Mouse (Mus musculus): ENCODE results near the gene 4930451I11Rik. TPM values are rescaled to one million over a fixed set of nuclear protein-coding genes. Genes with fewer than 3 reads are reported as not detected.

Gene 4930451I11Rik
- total RNA-seq (2012; rRNA removed) (not detected in 2 replicates), polyA plus RNA-seq (2012; ENCODE audit: insufficient read depth in 1 of 2, insufficient read length in 2 of 2, low read depth in 1 of 2, low replicate concordance in 2 of 2, missing spikeins in 1 of 2) (not detected)

DNA sequence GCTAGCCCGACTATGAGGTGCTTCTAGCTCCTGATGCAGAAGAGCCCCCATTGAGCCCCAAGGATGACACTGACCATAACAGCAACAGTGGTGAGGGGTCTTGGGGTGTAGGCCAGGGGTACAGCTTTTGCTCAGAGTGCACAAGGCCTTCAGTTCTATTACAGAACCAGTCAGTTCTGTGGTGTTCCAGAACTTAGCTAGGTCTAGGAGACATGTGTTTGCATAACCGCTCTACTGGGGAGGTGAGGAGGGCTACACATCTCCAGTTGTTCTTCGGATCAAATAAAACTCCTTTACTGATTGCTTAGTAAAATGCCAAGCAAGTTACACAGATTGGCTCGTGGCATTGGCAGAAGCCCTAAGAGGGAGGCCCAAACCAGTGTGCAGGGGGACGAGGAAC, at the start of gene 4930451I11Rik:
Gene 4930451I11Rik, minus strand, starts transcription at position 101 of the 400 bp plus-strand sequence.
- Histone ChIP-seq H3K9ac (ENCODE audit: control insufficient read depth, low read depth, low read length, poor library complexity, severe bottlenecking) (peak within 1 kb of the TSS; percentile 76), H3K36me3 (ENCODE audit: control insufficient read depth in 1 of 2, insufficient read depth in 2 of 2, low read length in 2 of 2) (no peaks in the 10 kb centered on the region), H3K4me1 (ENCODE audit: control insufficient read depth in 1 of 2, insufficient read depth in 2 of 2, low read length in 2 of 2) (0 out of 4 replicates have a peak, but pooled peaks cover 0 to 4% of the 10 kb centered on the region in 2 experiments), H3K4me3 (ENCODE audit: control insufficient read depth in 1 of 2, insufficient read depth in 1 of 2, low read depth in 2 of 2, low read length in 2 of 2) (peak within 1 kb of the TSS; percentile 66 to 88), H3K27me3 (ENCODE audit: control insufficient read depth in 1 of 2, insufficient read depth in 2 of 2, low read length in 2 of 2) (no peaks in the 10 kb centered on the region; a peak in 1 of 4 replicates), H3K79me2 (ENCODE audit: control insufficient read depth, insufficient read depth, low read length, poor library complexity) (no peaks in the 10 kb centered on the region), H3K9me3 (replicated peaks; ENCODE audit: insufficient read depth, low read length) (no peaks in the 10 kb centered on the region), H3K27ac (ENCODE audit: control insufficient read depth, low read depth, low read length) (peak within 1 kb of the TSS; percentile 62)
- TF ChIP-seq USF2 (IDR thresholded peaks at IDR 0.05; ENCODE audit: borderline replicate concordance in 1 of 2, insufficient read depth in 1 of 2, low read depth in 1 of 2, low read length in 2 of 2) = no peak
- no peak for TF ChIP-seq NRF1 (IDR thresholded peaks at IDR 0.05; ENCODE audit: insufficient read depth, low read depth, low read length, poor library complexity, severe bottlenecking)
- TF ChIP-seq NELFE (IDR thresholded peaks at IDR 0.05; ENCODE audit: low read depth, low read length) = no peak
- no peak for TF ChIP-seq CTCF (IDR thresholded peaks at IDR 0.05 in 2 of 3, conservative IDR thresholded peaks at IDR 0.05 in 1 of 3; ENCODE audit: control insufficient read depth in 1 of 3, insufficient read depth in 1 of 3, low read depth in 2 of 3, low read length in 3 of 3, poor library complexity in 1 of 3, severe bottlenecking in 1 of 3)
- no peak for TF ChIP-seq RCOR1 (IDR thresholded peaks at IDR 0.05; ENCODE audit: low read depth, low read length)
- TF ChIP-seq POLR2AphosphoS2 (IDR thresholded peaks at IDR 0.05; ENCODE audit: low read length) = no peak
- no peak for TF ChIP-seq RAD21 (IDR thresholded peaks at IDR 0.05; ENCODE audit: low read depth, low read length)
- no peak for TF ChIP-seq TBP (IDR thresholded peaks at IDR 0.05; ENCODE audit: low read depth, low read length)
- no peak for TF ChIP-seq MEF2A (IDR thresholded peaks at IDR 0.05; ENCODE audit: extremely low read depth, insufficient replicate concordance, low read depth, low read length, poor library complexity, severe bottlenecking)
- TF ChIP-seq CHD2 (IDR thresholded peaks at IDR 0.05; ENCODE audit: low read length) = no peak
- TF ChIP-seq ZC3H11A (IDR thresholded peaks at IDR 0.05; ENCODE audit: low read depth, low read length) = no peak
- no peak for TF ChIP-seq TCF12 (IDR thresholded peaks at IDR 0.05; ENCODE audit: low read depth, low read length)
- TF ChIP-seq SMC3 (IDR thresholded peaks at IDR 0.05; ENCODE audit: low read depth, low read length) = no peak
- TF ChIP-seq MYC (IDR thresholded peaks at IDR 0.05; ENCODE audit: low read depth, low read length) = no peak
- no peak for TF ChIP-seq POLR2AphosphoS5 (IDR thresholded peaks at IDR 0.05; ENCODE audit: borderline replicate concordance, low read depth, low read length)
- no peak for TF ChIP-seq BHLHE40 (IDR thresholded peaks at IDR 0.05; ENCODE audit: borderline replicate concordance, low read depth, low read length)
- no peak for TF ChIP-seq ZMIZ1 (IDR thresholded peaks at IDR 0.05; ENCODE audit: low read depth, low read length)
- TF ChIP-seq UBTF (IDR thresholded peaks at IDR 0.05; ENCODE audit: borderline replicate concordance, insufficient read depth, low read depth, low read length) = no peak
- DNase-seq (ENCODE audit: low read depth, low spot score) = no peak

DNA sequence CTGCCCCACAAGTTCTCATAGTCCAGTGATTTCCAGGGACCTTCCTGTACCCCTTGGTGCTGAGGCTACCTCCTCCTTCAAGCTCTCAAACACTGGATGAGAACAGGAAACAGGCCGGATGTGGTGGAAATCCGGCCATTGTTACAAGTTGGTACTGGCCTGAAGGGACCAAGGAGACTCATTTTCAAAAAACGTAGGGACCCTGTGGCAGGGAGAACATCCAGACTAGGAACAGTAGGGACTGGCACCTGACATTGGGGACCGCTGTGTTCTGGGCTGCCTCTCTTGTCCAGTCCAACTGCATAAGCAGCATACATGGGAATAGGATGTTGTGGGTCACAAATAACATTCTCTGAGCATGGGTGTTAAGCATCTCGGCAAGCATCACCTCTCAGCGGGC, 49.6 kb upstream of the 4930451I11Rik start:
- Histone ChIP-seq H3K27me3 (ENCODE audit: control insufficient read depth in 1 of 2, insufficient read depth in 2 of 2, low read length in 2 of 2) (no peaks in the 10 kb centered on the region), H3K9ac (ENCODE audit: control insufficient read depth, low read depth, low read length, poor library complexity, severe bottlenecking) (no peak overlapping the region), H3K27ac (ENCODE audit: control insufficient read depth, low read depth, low read length) (no peak overlapping the region), H3K36me3 (ENCODE audit: control insufficient read depth in 1 of 2, insufficient read depth in 2 of 2, low read length in 2 of 2) (peaks cover 9 to 18% of the 10 kb centered on the region in 2 experiments), H3K4me1 (ENCODE audit: control insufficient read depth in 1 of 2, insufficient read depth in 2 of 2, low read length in 2 of 2) (peaks cover 0 to 27% of the 10 kb centered on the region in 2 experiments; a peak in 3 of 4 replicates), H3K9me3 (replicated peaks; ENCODE audit: insufficient read depth, low read length) (no peaks in the 10 kb centered on the region), H3K4me3 (ENCODE audit: control insufficient read depth in 1 of 2, insufficient read depth in 1 of 2, low read depth in 2 of 2, low read length in 2 of 2) (no peak overlapping the region), H3K79me2 (ENCODE audit: control insufficient read depth, insufficient read depth, low read length, poor library complexity) (peaks cover 31% of the 10 kb centered on the region)
- no peak for DNase-seq (ENCODE audit: low read depth, low spot score)
- no peak for TF ChIP-seq ZKSCAN1 (IDR thresholded peaks at IDR 0.05; ENCODE audit: low read depth, low read length)
- no peak for TF ChIP-seq MXI1 (IDR thresholded peaks at IDR 0.05; ENCODE audit: low read depth, low read length)
- no peak for TF ChIP-seq MEF2A (IDR thresholded peaks at IDR 0.05; ENCODE audit: extremely low read depth, insufficient replicate concordance, low read depth, low read length, poor library complexity, severe bottlenecking)
- TF ChIP-seq TBP (IDR thresholded peaks at IDR 0.05; ENCODE audit: low read depth, low read length) = no peak
- no peak for TF ChIP-seq CHD1 (IDR thresholded peaks at IDR 0.05; ENCODE audit: low read depth, low read length)
- no peak for TF ChIP-seq ZMIZ1 (IDR thresholded peaks at IDR 0.05; ENCODE audit: low read depth, low read length)
- TF ChIP-seq ZC3H11A (IDR thresholded peaks at IDR 0.05; ENCODE audit: low read depth, low read length) = no peak
- TF ChIP-seq MAZ (IDR thresholded peaks at IDR 0.05; ENCODE audit: low read depth, low read length) = no peak
- no peak for TF ChIP-seq BHLHE40 (IDR thresholded peaks at IDR 0.05; ENCODE audit: borderline replicate concordance, low read depth, low read length)
- no peak for TF ChIP-seq ELF1 (IDR thresholded peaks at IDR 0.05; ENCODE audit: low read depth, low read length)
- TF ChIP-seq POLR2A (IDR thresholded peaks at IDR 0.05; ENCODE audit: control insufficient read depth in 1 of 2, insufficient read depth in 1 of 2, low read depth in 1 of 2, low read length in 2 of 2, poor library complexity in 1 of 2) = no peak
- no peak for TF ChIP-seq USF1 (IDR thresholded peaks at IDR 0.05; ENCODE audit: low read depth, low read length)
- no peak for TF ChIP-seq TAL1 (IDR thresholded peaks at IDR 0.05; ENCODE audit: low read length)
- no peak for TF ChIP-seq MYB (IDR thresholded peaks at IDR 0.05; ENCODE audit: low read depth, low read length)
- no peak for TF ChIP-seq ZNF384 (IDR thresholded peaks at IDR 0.05; ENCODE audit: low read depth, low read length)
- no peak for TF ChIP-seq SIN3A (IDR thresholded peaks at IDR 0.05; ENCODE audit: low read length)
- TF ChIP-seq JUND (IDR thresholded peaks at IDR 0.05; ENCODE audit: low read depth, low read length) = no peak
- no peak for TF ChIP-seq USF2 (IDR thresholded peaks at IDR 0.05; ENCODE audit: borderline replicate concordance in 1 of 2, insufficient read depth in 1 of 2, low read depth in 1 of 2, low read length in 2 of 2)

Measured in MEL (cell line).